Mouse (Mus musculus) left cerebral cortex, postnatal 10 days (tissue): Measurements from ENCODE around the gene Olfr434. TPM values are rescaled to one million over a fixed set of nuclear protein-coding genes. Genes with fewer than 3 reads are reported as not detected.

Experiments used
- total RNA-seq, 2 experiments: library from RNA; stranded (reverse); gene quantifications; 2 replicates each; pipeline ENCODE4 v1.2.3; 2021

The Olfr434 gene
- total RNA-seq, 2 experiments from 2014 or later = not detected

Other genes with a start within 250 kb of the Olfr434 start
- gene Olfr441, start 106.7 kb upstream of the Olfr434 start, total RNA-seq = under 1 TPM in 1 of 2 experiments, not detected in 1; 0.14 TPM
- not detected for gene Olfr237-ps1, start 66.5 kb upstream of the Olfr434 start, total RNA-seq
- not detected for gene Olfr437, start 49.7 kb upstream of the Olfr434 start, total RNA-seq
- not detected for gene Olfr13, start 40.9 kb upstream of the Olfr434 start, total RNA-seq
- gene Olfr435, start 15.9 kb upstream of the Olfr434 start, total RNA-seq = not detected
- not detected for gene Olfr47, start 18.5 kb downstream of the Olfr434 start, total RNA-seq
- gene Arhgef5, start 52.6 kb downstream of the Olfr434 start, total RNA-seq = 1 to 10 TPM; 4.2 to 4.4 TPM
- gene Nobox, start 96.5 kb downstream of the Olfr434 start, total RNA-seq = not detected